Mouse (Mus musculus) stomach, embryonic 16.5 days (tissue): ENCODE data around the gene Adprhl2. TPM values are rescaled to one million over a fixed set of nuclear protein-coding genes. Genes with fewer than 3 reads are reported as not detected.

Experiments
- ATAC-seq: fragments of 200-750 bp; cut with Nextera tagmentation; 2 replicates; pipeline ENCODE4 v1.8.0; 2017; ENCODE audit warnings: moderate number of reproducible peaks, moderate TSS enrichment; ENCODE audit not compliant: insufficient read depth, low FRiP score
- H3K27ac ChIP-seq: fragments of 300-500 bp; sonication (generic); 2 replicates; pipeline ENCODE4 v1.5.1; 2014; ENCODE audit warnings: low read length
- H3K27me3 ChIP-seq: fragments of 300-500 bp; sonication (generic); 2 replicates; pipeline ENCODE4 v1.6.1; 2014; ENCODE audit warnings: low read length, control low read depth, mixed read lengths; ENCODE audit not compliant: control insufficient read depth, insufficient read depth
- H3K36me3 ChIP-seq: fragments of 300-500 bp; sonication (generic); 2 replicates; pipeline ENCODE4 v1.6.1; 2014; ENCODE audit warnings: low read length; ENCODE audit not compliant: control insufficient read depth, insufficient read depth
- H3K4me1 ChIP-seq: fragments of 300-500 bp; sonication (generic); 2 replicates; pipeline ENCODE4 v1.6.1; 2014; ENCODE audit warnings: low read length, control low read depth, mixed read lengths; ENCODE audit not compliant: control insufficient read depth, insufficient read depth
- H3K4me2 ChIP-seq: fragments of 300-500 bp; sonication (generic); 2 replicates; pipeline ENCODE4 v1.6.1; 2014; ENCODE audit warnings: low read depth, low read length, mixed read lengths
- H3K4me3 ChIP-seq: fragments of 300-500 bp; sonication (generic); replicated peaks from 2 replicates; pipeline ENCODE4 v1.5.1; 2014; ENCODE audit warnings: mild to moderate bottlenecking, low read length
- H3K9ac ChIP-seq: fragments of 300-500 bp; sonication (generic); 2 replicates; pipeline ENCODE4 v1.6.1; 2014; ENCODE audit warnings: low read length
- H3K9me3 ChIP-seq: fragments of 300-500 bp; sonication (generic); replicated peaks from 2 replicates; pipeline ENCODE4 v1.6.1; 2016; ENCODE audit warnings: low read length, control low read depth; ENCODE audit not compliant: control insufficient read depth
- WGBS: fragments of 180-500 bp; shearing (Covaris S2); extraction: QIAGEN DNeasy Blood & Tissue Kit; methylation state at CpG from one replicate; pipeline ENCODE4 v1.1.7; 2014; 5-methylcytosine and 5-hydroxymethylcytosine counted together
- polyA plus RNA-seq: library from polyadenylated mRNA; unstranded; fragments of >200 nt; fragmentation: Nextera tagmentation; extraction: Ambion mirVana; gene quantifications from 2 replicates; pipeline ENCODE4 v1.2.1, GENCODE M21; 2015

Adprhl2 gene
- polyA plus RNA-seq, 1 experiment from 2014 or later, result 55.6 TPM

DNA sequence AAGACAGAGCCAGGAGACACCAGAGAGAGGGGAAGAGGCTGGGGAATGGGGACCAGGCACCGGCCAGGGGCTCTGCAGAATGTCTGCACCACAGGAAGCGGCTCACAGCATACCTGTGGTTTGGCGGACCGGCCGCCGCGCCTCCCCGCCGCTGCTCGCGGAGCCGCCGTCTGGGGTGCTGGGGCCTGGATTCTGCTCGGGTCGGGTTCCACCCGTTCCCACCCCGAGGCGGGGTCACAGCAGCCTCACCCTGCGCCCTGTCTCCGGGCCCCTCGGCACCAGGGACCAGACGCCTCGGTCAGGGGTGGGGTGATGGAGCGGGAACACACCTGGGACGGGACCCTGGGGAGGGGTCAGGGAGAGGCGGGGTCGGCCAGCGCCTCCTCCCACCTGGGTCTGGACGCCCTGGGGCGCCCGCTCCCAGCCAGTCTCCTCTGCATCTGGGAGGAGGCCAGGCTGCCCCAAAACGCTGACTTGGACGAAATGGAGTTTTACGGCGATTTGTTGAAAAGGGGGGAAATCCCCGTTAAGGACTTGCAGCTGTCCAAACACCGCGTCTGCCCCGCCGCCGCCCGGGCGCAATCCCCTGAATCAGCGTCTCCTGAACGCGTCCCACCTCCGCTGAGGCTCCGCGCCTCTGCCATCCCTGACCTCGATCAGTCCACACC, 20.5 kb downstream of the Adprhl2 start:
- 4% methylated on average over 50 of the region's 50 CpGs for WGBS
- Histone ChIP-seq H3K4me1 (peaks cover 23% of the 10 kb centered on the region), H3K27me3 (peaks cover 21% of the 10 kb centered on the region), H3K36me3 (no peaks in the 10 kb centered on the region), H3K9me3 (0 out of 2 replicates have a peak, but pooled peaks cover 3% of the 10 kb centered on the region), H3K27ac (no peak overlapping the region), H3K4me3 (peak overlapping the region; percentile 45), H3K4me2 (peak overlapping the region; percentile 70), H3K9ac (peak overlapping the region; percentile 54)
- peak; percentile 57; the same call in 1 of the 2 replicates for ATAC-seq

- ATAC-seq, result peak; percentile 54; the same call in 1 of the 2 replicates
- no peaks in the 10 kb centered on the region for H3K9me3 ChIP-seq
- peak overlapping the region; percentile 67 for H3K9ac ChIP-seq
- peak overlapping the region; percentile 55 for H3K4me2 ChIP-seq
- peak overlapping the region; percentile 28 for H3K4me3 ChIP-seq
- peaks cover 17% of the 10 kb centered on the region for H3K27me3 ChIP-seq
- H3K4me1 ChIP-seq, result peaks cover 23% of the 10 kb centered on the region
- H3K27ac ChIP-seq, result no peak overlapping the region
- 2% methylated on average over 34 of the region's 34 CpGs for WGBS
- no peaks in the 10 kb centered on the region for H3K36me3 ChIP-seq
Measured at GRCm38 (mm10) chr4:126296617-126297101, 24.8 kb downstream of the Adprhl2 start.

DNA sequence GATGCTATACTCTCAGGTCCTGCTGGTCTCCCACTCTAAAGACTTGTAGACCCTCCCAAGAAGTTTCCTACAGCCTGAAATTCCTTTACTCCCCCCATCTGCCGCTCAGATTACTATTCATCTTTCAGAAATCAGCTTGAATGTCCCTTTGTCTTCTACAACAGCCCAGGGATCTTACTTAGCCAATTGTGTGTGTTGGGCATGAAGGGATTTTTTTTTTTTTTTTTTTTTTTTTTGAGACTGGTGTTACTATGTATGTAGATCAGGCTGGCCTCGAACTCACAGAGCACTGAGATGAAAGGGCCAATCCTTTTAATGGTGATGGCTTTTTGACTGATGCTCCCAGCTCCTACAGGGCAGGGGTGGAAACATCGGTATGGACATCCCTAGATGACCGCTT, 25.6 kb downstream of the Adprhl2 start:
- no peak overlapping the region for H3K4me3 ChIP-seq
- 46% methylated on average over 4 of the region's 4 CpGs for WGBS
- peak overlapping the region; percentile 67; the same call in 1 of the 2 replicates for H3K9ac ChIP-seq
- H3K27me3 ChIP-seq, result peaks cover 11% of the 10 kb centered on the region
- H3K9me3 ChIP-seq, result no peaks in the 10 kb centered on the region
- peaks cover 17% of the 10 kb centered on the region for H3K4me1 ChIP-seq
- no peaks in the 10 kb centered on the region for H3K36me3 ChIP-seq
- no peak overlapping the region for H3K27ac ChIP-seq
- no peak overlapping the region for H3K4me2 ChIP-seq
- no peak for ATAC-seq

GRCm38 (mm10) chr4:126295152-126295551, 26.4 kb downstream of the Adprhl2 start:
- no peak overlapping the region for H3K27ac ChIP-seq
- H3K9ac ChIP-seq, result no peak overlapping the region
- no peak overlapping the region for H3K4me3 ChIP-seq
- no peaks in the 10 kb centered on the region for H3K9me3 ChIP-seq
- 0 out of 2 replicates have a peak, but pooled peaks cover 3% of the 10 kb centered on the region for H3K27me3 ChIP-seq
- no peak for ATAC-seq
- peaks cover 12% of the 10 kb centered on the region for H3K4me1 ChIP-seq
- H3K36me3 ChIP-seq, result no peaks in the 10 kb centered on the region
- 64% methylated on average over 6 of the region's 6 CpGs for WGBS
- H3K4me2 ChIP-seq, result no peak overlapping the region

- no peak for ATAC-seq
- Histone ChIP-seq H3K4me2 (no peak overlapping the region), H3K9me3 (no peaks in the 10 kb centered on the region), H3K9ac (no peak overlapping the region; the same call in 1 of the 2 replicates), H3K4me1 (peaks cover 13% of the 10 kb centered on the region), H3K27ac (no peak overlapping the region), H3K4me3 (no peak overlapping the region), H3K36me3 (no peaks in the 10 kb centered on the region), H3K27me3 (peaks cover 3% of the 10 kb centered on the region; the same call in 1 of the 2 replicates)
- 13% methylated on average over 13 of the region's 13 CpGs for WGBS
Measured at GRCm38 (mm10) chr4:126291196-126291595, 30.3 kb downstream of the Adprhl2 start.

DNA sequence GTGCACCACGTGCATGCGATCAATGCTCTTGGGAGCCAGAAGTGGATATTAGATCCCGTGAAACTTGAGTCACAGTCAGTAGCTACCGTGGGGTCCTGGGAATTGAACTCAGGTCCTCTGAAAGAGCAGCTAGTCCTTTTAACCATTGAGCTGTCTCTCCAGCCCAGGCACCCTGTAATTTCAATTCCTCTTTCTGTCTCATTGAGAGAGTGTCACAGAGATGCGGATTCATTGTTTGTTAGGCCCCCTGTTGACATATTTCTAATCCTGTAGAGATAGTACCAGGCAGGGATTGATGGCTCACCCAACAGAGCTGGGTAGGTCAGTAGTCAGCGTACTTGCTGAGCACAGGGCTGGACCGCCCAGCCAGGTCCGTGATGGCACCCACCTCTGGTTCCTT, 31.2 kb downstream of the Adprhl2 start:
- no peak overlapping the region for H3K9ac ChIP-seq
- WGBS, result 84% methylated on average over 8 of the region's 8 CpGs
- H3K4me1 ChIP-seq, result peaks cover 13% of the 10 kb centered on the region
- no peak for ATAC-seq
- no peaks in the 10 kb centered on the region for H3K36me3 ChIP-seq
- no peak overlapping the region for H3K4me2 ChIP-seq
- H3K27me3 ChIP-seq, result peaks cover 9% of the 10 kb centered on the region; the same call in 1 of the 2 replicates
- H3K27ac ChIP-seq, result no peak overlapping the region
- no peak overlapping the region for H3K4me3 ChIP-seq
- no peaks in the 10 kb centered on the region for H3K9me3 ChIP-seq

DNA sequence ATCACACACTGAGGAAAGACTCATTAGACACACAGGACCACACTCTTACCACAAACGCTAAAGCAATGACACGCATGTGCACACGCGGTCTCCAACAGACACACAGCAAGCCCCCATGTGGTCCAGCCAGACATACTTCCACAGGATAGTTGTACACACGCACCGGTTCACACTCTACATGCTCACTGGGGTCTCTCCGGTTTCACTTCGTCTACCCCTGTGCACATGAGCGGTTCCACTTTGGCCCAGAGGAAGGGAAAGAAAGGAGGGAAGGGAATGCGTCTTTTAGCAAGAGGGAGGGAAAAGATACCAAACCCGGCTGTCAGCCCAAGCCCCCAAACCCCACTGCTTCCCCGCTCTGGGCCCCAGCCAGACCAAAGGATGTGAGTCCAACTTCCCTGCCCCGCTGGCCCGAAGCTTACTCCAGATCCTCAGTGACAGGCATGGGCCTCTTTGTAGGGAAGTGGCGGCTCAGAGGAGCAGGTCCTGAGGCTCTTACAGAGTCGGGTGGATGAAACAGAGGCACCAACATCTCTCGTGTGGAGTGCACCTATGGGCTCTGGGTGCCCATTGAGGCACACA, 33.3 kb downstream of the Adprhl2 start:
- Histone ChIP-seq H3K4me3 (peak overlapping the region; percentile 18), H3K27me3 (peaks cover 9% of the 10 kb centered on the region; the same call in 1 of the 2 replicates), H3K9me3 (no peaks in the 10 kb centered on the region), H3K27ac (peak overlapping the region; percentile 40), H3K9ac (peak overlapping the region; percentile 28; the same call in 1 of the 2 replicates), H3K4me1 (peaks cover 13% of the 10 kb centered on the region), H3K36me3 (no peaks in the 10 kb centered on the region), H3K4me2 (peak overlapping the region; percentile 67)
- WGBS, result 27% methylated on average over 17 of the region's 17 CpGs
- peak; percentile 5; the same call in 1 of the 2 replicates for ATAC-seq

GRCm38 (mm10) chr4:126287302-126287995, 34.1 kb downstream of the Adprhl2 start:
- ATAC-seq, result peak; percentile 6; the same call in 1 of the 2 replicates
- peak overlapping the region; percentile 40 for H3K27ac ChIP-seq
- H3K4me1 ChIP-seq, result peaks cover 13% of the 10 kb centered on the region
- peak overlapping the region; percentile 52 for H3K4me3 ChIP-seq
- no peaks in the 10 kb centered on the region for H3K36me3 ChIP-seq
- H3K9me3 ChIP-seq, result no peaks in the 10 kb centered on the region
- peak overlapping the region; percentile 67 for H3K4me2 ChIP-seq
- 28% methylated on average over 11 of the region's 11 CpGs for WGBS
- H3K27me3 ChIP-seq, result peaks cover 9% of the 10 kb centered on the region; the same call in 1 of the 2 replicates
- peak overlapping the region; percentile 75; the same call in 1 of the 2 replicates for H3K9ac ChIP-seq
